Mouse (Mus musculus): ENCODE data around the gene Abt1. TPM values are rescaled to one million over a fixed set of nuclear protein-coding genes. Genes with fewer than 3 reads are reported as not detected.

Abt1 gene
- polyA plus RNA-seq, 1 experiment: 10.0 TPM

DNA sequence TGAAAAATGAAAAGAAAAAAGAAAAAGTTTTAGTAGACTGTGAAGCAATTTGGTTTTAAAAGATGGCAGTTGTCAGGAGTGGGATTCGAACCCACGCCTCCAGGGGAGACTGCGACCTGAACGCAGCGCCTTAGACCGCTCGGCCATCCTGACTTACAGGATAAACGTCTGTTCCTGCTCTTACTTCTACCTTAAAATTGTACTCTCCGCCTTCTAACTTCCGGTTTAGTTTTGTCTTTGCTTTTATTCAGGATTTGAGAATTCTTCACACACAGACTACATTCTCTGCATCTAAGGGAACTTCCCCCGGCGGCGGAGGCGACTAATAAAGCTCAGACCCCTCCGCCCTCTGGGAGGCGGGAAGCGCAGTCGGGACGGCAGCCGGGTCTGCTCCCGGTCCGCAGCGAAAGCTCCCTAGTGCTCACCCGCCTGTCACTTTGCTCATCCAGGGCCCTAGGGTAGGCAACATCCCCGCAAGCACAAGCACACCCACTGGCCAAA, 29.7 kb upstream of the Abt1 start:
- Histone ChIP-seq H3K27me3 (ENCODE audit: control insufficient read depth, insufficient read depth, low read length, poor library complexity, severe bottlenecking) (no peaks in the 10 kb centered on the region), H3K4me1 (ENCODE audit: control insufficient read depth, insufficient read depth, low read length) (no peaks in the 10 kb centered on the region), H3K4me3 (ENCODE audit: low read depth, low read length) (peak overlapping the region; percentile 88), H3K27ac (ENCODE audit: insufficient read depth, low read length) (no peak overlapping the region), H3K36me3 (ENCODE audit: control insufficient read depth, insufficient read depth, low read length, poor library complexity, severe bottlenecking) (no peaks in the 10 kb centered on the region), H3K9ac (ENCODE audit: low read depth, poor library complexity, severe bottlenecking) (peak overlapping the region; percentile 56), H3K9me3 (replicated peaks; ENCODE audit: control insufficient read depth, insufficient read depth, low read length, poor library complexity, severe bottlenecking) (no peaks in the 10 kb centered on the region)
- TF ChIP-seq CTCF (IDR thresholded peaks at IDR 0.05; ENCODE audit: low read depth, low read length) (no peak), POLR2A (IDR thresholded peaks at IDR 0.05; ENCODE audit: insufficient read depth, low read length) (no peak), EP300 (IDR thresholded peaks at IDR 0.05; ENCODE audit: insufficient read depth, low read depth, low read length) (0 out of 2 replicates have a peak, but pooled peaks have one; percentile 33)

DNA sequence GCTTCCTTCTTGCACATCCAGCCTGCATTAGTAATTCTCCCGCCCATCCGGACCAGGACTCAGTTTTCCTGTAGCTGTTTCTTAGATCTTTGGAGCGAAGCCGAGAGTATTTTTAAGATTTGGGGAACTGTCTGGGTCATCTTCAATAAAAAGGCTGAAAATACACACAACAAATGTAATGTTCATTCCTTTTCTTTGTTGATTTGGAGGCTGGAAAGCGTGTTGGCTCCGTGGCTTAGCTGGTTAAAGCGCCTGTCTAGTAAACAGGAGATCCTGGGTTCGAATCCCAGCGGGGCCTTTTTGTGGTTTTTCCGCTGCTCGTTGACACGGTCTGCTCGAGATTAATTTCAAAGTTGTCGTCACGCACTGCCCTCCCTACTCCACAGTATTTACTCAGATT, 26.7 kb upstream of the Abt1 start:
- Histone ChIP-seq H3K27ac (ENCODE audit: insufficient read depth, low read length) (no peak overlapping the region), H3K9me3 (replicated peaks; ENCODE audit: control insufficient read depth, insufficient read depth, low read length, poor library complexity, severe bottlenecking) (no peaks in the 10 kb centered on the region), H3K4me1 (ENCODE audit: control insufficient read depth, insufficient read depth, low read length) (peaks cover 1% of the 10 kb centered on the region), H3K4me3 (ENCODE audit: low read depth, low read length) (peak overlapping the region; percentile 92), H3K9ac (ENCODE audit: low read depth, poor library complexity, severe bottlenecking) (peak overlapping the region; percentile 95), H3K27me3 (ENCODE audit: control insufficient read depth, insufficient read depth, low read length, poor library complexity, severe bottlenecking) (no peaks in the 10 kb centered on the region), H3K36me3 (ENCODE audit: control insufficient read depth, insufficient read depth, low read length, poor library complexity, severe bottlenecking) (no peaks in the 10 kb centered on the region)
- TF ChIP-seq CTCF (IDR thresholded peaks at IDR 0.05; ENCODE audit: low read depth, low read length) (no peak), EP300 (IDR thresholded peaks at IDR 0.05; ENCODE audit: insufficient read depth, low read depth, low read length) (no peak), POLR2A (IDR thresholded peaks at IDR 0.05; ENCODE audit: insufficient read depth, low read length) (no peak)

DNA sequence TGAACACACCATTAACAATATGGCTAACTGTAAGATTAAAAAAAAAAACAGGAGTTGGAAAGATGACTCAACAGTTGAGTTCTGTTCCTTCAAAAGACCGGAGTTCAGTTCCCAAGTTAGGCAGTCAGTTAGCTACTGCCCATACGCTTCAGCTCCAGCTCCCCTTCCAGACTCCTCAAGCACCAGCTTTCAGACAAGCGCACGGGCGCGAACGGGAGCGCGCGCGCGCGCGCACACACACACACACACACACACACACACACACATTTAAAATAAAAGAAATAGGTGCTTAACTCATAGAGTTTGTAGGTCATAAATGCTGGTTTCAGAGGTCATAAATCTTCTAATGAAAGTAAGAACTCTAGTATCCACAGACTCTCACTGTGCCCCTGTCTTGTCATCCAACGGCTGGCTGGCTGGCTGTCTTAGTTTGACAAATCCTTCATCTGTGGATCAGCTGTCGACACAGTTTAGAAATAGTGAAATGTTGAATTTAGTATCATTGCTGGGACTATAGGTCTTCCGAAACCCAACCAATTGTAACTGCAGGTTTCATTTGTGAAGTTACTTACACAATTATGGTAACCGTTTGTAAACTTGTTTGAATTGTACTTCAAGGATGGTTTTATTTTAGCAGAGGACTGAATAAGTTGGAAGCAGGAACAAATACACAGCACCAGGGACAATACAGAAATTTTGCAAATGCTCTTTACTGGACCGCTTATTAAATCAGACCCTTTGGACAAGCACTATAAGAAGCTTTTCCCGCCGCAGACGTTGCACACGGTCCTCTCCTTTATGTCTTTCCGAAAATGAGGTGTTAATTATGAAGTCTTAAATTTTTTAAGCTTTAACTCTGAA, 25.8 kb upstream of the Abt1 start:
- H3K36me3 ChIP-seq (ENCODE audit: control insufficient read depth, insufficient read depth, low read length, poor library complexity, severe bottlenecking): no peaks in the 10 kb centered on the region
- H3K9me3 ChIP-seq (replicated peaks; ENCODE audit: control insufficient read depth, insufficient read depth, low read length, poor library complexity, severe bottlenecking): no peaks in the 10 kb centered on the region

DNA sequence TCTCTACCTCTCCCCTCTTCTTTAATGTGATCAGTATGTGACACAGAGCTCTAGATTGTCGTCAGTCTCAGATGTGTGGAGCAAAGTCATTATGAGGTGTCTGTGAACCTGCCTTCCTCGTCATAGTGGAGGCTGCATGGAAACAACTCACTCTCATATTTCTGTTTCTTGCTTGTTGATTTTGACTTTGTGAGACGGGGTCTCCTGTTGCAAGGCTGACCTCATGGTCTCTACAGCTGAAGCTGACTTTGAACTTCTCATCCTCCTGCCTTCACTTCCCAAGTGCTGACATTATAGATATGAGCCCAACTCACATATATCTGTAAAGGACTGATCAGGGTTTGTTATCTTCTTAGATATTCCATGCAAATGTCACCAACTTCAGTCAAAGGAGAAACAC, 25.1 kb upstream of the Abt1 start:
- Histone ChIP-seq H3K4me1 (ENCODE audit: control insufficient read depth, insufficient read depth, low read length) (peaks cover 2% of the 10 kb centered on the region), H3K4me3 (ENCODE audit: low read depth, low read length) (no peak overlapping the region), H3K9me3 (replicated peaks; ENCODE audit: control insufficient read depth, insufficient read depth, low read length, poor library complexity, severe bottlenecking) (no peaks in the 10 kb centered on the region), H3K9ac (ENCODE audit: low read depth, poor library complexity, severe bottlenecking) (no peak overlapping the region), H3K27me3 (ENCODE audit: control insufficient read depth, insufficient read depth, low read length, poor library complexity, severe bottlenecking) (no peaks in the 10 kb centered on the region), H3K27ac (ENCODE audit: insufficient read depth, low read length) (no peak overlapping the region), H3K36me3 (ENCODE audit: control insufficient read depth, insufficient read depth, low read length, poor library complexity, severe bottlenecking) (no peaks in the 10 kb centered on the region)
- TF ChIP-seq EP300 (IDR thresholded peaks at IDR 0.05; ENCODE audit: insufficient read depth, low read depth, low read length) (no peak), CTCF (IDR thresholded peaks at IDR 0.05; ENCODE audit: low read depth, low read length) (no peak), POLR2A (IDR thresholded peaks at IDR 0.05; ENCODE audit: insufficient read depth, low read length) (no peak)

More for the DNA sequence above, 25.8 kb upstream of the Abt1 start:
- Histone ChIP-seq H3K4me3 (ENCODE audit: low read depth, low read length) (peak overlapping the region; percentile 91), H3K4me1 (ENCODE audit: control insufficient read depth, insufficient read depth, low read length) (peaks cover 2% of the 10 kb centered on the region), H3K9ac (ENCODE audit: low read depth, poor library complexity, severe bottlenecking) (peak overlapping the region; percentile 95), H3K27me3 (ENCODE audit: control insufficient read depth, insufficient read depth, low read length, poor library complexity, severe bottlenecking) (no peaks in the 10 kb centered on the region), H3K27ac (ENCODE audit: insufficient read depth, low read length) (no peak overlapping the region)
- TF ChIP-seq CTCF (IDR thresholded peaks at IDR 0.05; ENCODE audit: low read depth, low read length) (no peak), POLR2A (IDR thresholded peaks at IDR 0.05; ENCODE audit: insufficient read depth, low read length) (no peak), EP300 (IDR thresholded peaks at IDR 0.05; ENCODE audit: insufficient read depth, low read depth, low read length) (no peak)

DNA sequence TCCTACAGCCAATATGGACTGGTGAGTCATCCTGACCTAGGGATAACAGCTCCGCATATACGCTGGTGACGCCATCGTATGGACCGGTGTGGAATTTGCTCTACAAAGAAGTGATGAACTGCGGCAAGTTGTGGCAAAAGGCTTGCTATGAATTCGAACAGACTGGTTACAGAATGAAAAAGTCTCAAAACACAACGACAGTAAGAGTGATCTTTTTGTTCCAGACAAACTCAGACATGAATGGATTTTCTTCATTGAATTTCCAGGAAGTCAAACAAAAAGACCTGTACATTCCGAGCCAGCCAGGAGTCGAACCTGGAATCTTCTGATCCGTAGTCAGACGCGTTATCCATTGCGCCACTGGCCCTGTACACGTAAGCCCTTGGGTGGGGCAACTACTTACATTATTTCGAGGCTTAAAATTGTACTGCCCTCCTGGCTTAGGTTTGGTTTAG, 22.9 kb upstream of the Abt1 start:
- Histone ChIP-seq H3K36me3 (ENCODE audit: control insufficient read depth, insufficient read depth, low read length, poor library complexity, severe bottlenecking) (no peaks in the 10 kb centered on the region), H3K27ac (ENCODE audit: insufficient read depth, low read length) (peak overlapping the region; percentile 76), H3K9ac (ENCODE audit: low read depth, poor library complexity, severe bottlenecking) (peak overlapping the region; percentile 85), H3K4me1 (ENCODE audit: control insufficient read depth, insufficient read depth, low read length) (peaks cover 2% of the 10 kb centered on the region), H3K27me3 (ENCODE audit: control insufficient read depth, insufficient read depth, low read length, poor library complexity, severe bottlenecking) (no peaks in the 10 kb centered on the region), H3K9me3 (replicated peaks; ENCODE audit: control insufficient read depth, insufficient read depth, low read length, poor library complexity, severe bottlenecking) (no peaks in the 10 kb centered on the region), H3K4me3 (ENCODE audit: low read depth, low read length) (peak overlapping the region; percentile 91)
- TF ChIP-seq POLR2A (IDR thresholded peaks at IDR 0.05; ENCODE audit: insufficient read depth, low read length): no peak
- TF ChIP-seq EP300 (IDR thresholded peaks at IDR 0.05; ENCODE audit: insufficient read depth, low read depth, low read length): 0 out of 2 replicates have a peak, but pooled peaks have one; percentile 6
- TF ChIP-seq CTCF (IDR thresholded peaks at IDR 0.05; ENCODE audit: low read depth, low read length): no peak

Measured in ES-Bruce4 (cell line).